Mouse (Mus musculus) CH12.LX (cell line): ENCODE results near the gene Sgms1. TPM values are rescaled to one million over a fixed set of nuclear protein-coding genes. Genes with fewer than 3 reads are reported as not detected.

Experiments
- DNase-seq: peaks from one replicate; pipeline ENCODE4 v3.0.0-alpha.2; 2013; ENCODE audit errors: extremely low read depth
- H3K27ac ChIP-seq: 2 replicates; pipeline ENCODE4 v1.5.1; 2012; ENCODE audit warnings: low read depth, mild to moderate bottlenecking, control low read depth, moderate library complexity; ENCODE audit not compliant: insufficient read depth
- H3K27me3 ChIP-seq: replicated peaks from 2 replicates; pipeline ENCODE3; 2012; ENCODE audit warnings: inconsistent platforms
- H3K36me3 ChIP-seq, 2 experiments: replicated peaks in 1 of 2; 2 replicates each; pipeline versions ENCODE3 to v1.6.1; 2012; ENCODE audit warnings: inconsistent platforms in 1 of 2, low read length in 1 of 2, mild to moderate bottlenecking in 1 of 2, mixed read lengths in 1 of 2, moderate library complexity in 1 of 2; ENCODE audit not compliant: control insufficient read depth in 1 of 2, insufficient read depth in 1 of 2
- H3K4me1 ChIP-seq, 2 experiments: 2 replicates each; pipeline ENCODE4 v1.6.1; 2012; ENCODE audit warnings: inconsistent platforms in 1 of 2, moderate library complexity in 1 of 2; ENCODE audit not compliant: insufficient read depth in 2 of 2, control insufficient read depth in 1 of 2
- H3K4me2 ChIP-seq: 2 replicates; pipeline ENCODE4 v1.6.1; 2012; ENCODE audit warnings: low read depth, mild to moderate bottlenecking, control low read depth; ENCODE audit not compliant: poor library complexity, insufficient read depth, severe bottlenecking
- H3K4me3 ChIP-seq, 3 experiments: fragments of 150-350 bp in 1 of 3; sonication (generic) in 1 of 3; replicated peaks in 1 of 3; 2 replicates each; pipeline versions ENCODE3 to v1.5.1; 2011 to 2012; ENCODE audit warnings: low read depth in 2 of 3, low read length in 2 of 3, mild to moderate bottlenecking in 2 of 3, moderate library complexity in 2 of 3, control low read depth in 1 of 3, improper control_type of control experiment in 1 of 3, inconsistent platforms in 1 of 3, mixed read lengths in 1 of 3; ENCODE audit not compliant: poor library complexity in 1 of 3
- H3K79me2 ChIP-seq: replicated peaks from 2 replicates; pipeline ENCODE4 v1.6.1; 2012; ENCODE audit warnings: mild to moderate bottlenecking, moderate library complexity; ENCODE audit not compliant: control insufficient read depth, poor library complexity, insufficient read depth, severe bottlenecking; ENCODE audit errors: extremely low read depth
- H3K9ac ChIP-seq: 2 replicates; pipeline ENCODE4 v1.6.1; 2012; ENCODE audit warnings: low read depth, mild to moderate bottlenecking, control low read depth, moderate library complexity; ENCODE audit not compliant: insufficient read depth
- H3K9me3 ChIP-seq: replicated peaks from 2 replicates; pipeline ENCODE3; 2012; ENCODE audit warnings: low read length, inconsistent platforms, mixed read lengths
- BHLHE40 ChIP-seq: IDR thresholded peaks from 2 replicates; pipeline ENCODE4 v1.6.1; 2011; ENCODE audit warnings: mild to moderate bottlenecking, low read depth, low read length, improper control_type of control experiment
- CTCF ChIP-seq, 2 experiments: IDR thresholded peaks in 1 of 2; conservative IDR thresholded peaks in 1 of 2; 2 replicates each; pipeline ENCODE4 v1.5.1; 2011 to 2012; ENCODE audit warnings: low read depth in 2 of 2, low read length in 2 of 2, improper control_type of control experiment in 1 of 2, inconsistent platforms in 1 of 2, mild to moderate bottlenecking in 1 of 2, moderate library complexity in 1 of 2
- ELF1 ChIP-seq: IDR thresholded peaks from 2 replicates; pipeline ENCODE4 v1.6.1; 2014; ENCODE audit warnings: low read depth, mild to moderate bottlenecking, inconsistent platforms, low read length, improper control_type of control experiment
- GABPA ChIP-seq: IDR thresholded peaks from 2 replicates; pipeline ENCODE4 v1.6.1; 2012; ENCODE audit warnings: low read depth, low read length, improper control_type of control experiment, inconsistent platforms; ENCODE audit not compliant: insufficient replicate concordance
- KAT2A ChIP-seq: IDR thresholded peaks from 2 replicates; pipeline ENCODE4 v1.6.1; 2012; ENCODE audit warnings: low read length, improper control_type of control experiment, inconsistent platforms; ENCODE audit not compliant: insufficient replicate concordance
- MAFK ChIP-seq: IDR thresholded peaks from 2 replicates; pipeline ENCODE4 v1.6.1; 2011; ENCODE audit warnings: low read length, improper control_type of control experiment; ENCODE audit not compliant: insufficient replicate concordance
- MAX ChIP-seq: IDR thresholded peaks from 2 replicates; pipeline ENCODE4 v1.6.1; 2011; ENCODE audit warnings: low read length, improper control_type of control experiment
- MEF2A ChIP-seq: IDR thresholded peaks from 2 replicates; pipeline ENCODE4 v1.6.1; 2014; ENCODE audit warnings: low read depth, mild to moderate bottlenecking, inconsistent platforms, low read length, improper control_type of control experiment, borderline replicate concordance
- NELFE ChIP-seq: IDR thresholded peaks from 2 replicates; pipeline ENCODE4 v1.6.1; 2011; ENCODE audit warnings: low read depth, low read length, improper control_type of control experiment
- PAX5 ChIP-seq: IDR thresholded peaks from 2 replicates; pipeline ENCODE4 v1.6.1; 2012; ENCODE audit warnings: low read length, inconsistent platforms, mixed read lengths
- RAD21 ChIP-seq: IDR thresholded peaks from 2 replicates; pipeline ENCODE4 v1.6.1; 2011; ENCODE audit warnings: low read depth, mild to moderate bottlenecking, low read length, improper control_type of control experiment, moderate library complexity
- RCOR1 ChIP-seq: conservative IDR thresholded peaks from 2 replicates; pipeline ENCODE4 v1.6.1; 2012; ENCODE audit warnings: low read depth, mild to moderate bottlenecking, inconsistent platforms, low read length, improper control_type of control experiment
- SIN3A ChIP-seq: IDR thresholded peaks from 2 replicates; pipeline ENCODE4 v1.6.1; 2012; ENCODE audit warnings: low read length, improper control_type of control experiment, inconsistent platforms
- TCF12 ChIP-seq: IDR thresholded peaks from 2 replicates; pipeline ENCODE4 v1.6.1; 2014; ENCODE audit warnings: low read depth, mild to moderate bottlenecking, inconsistent platforms, low read length, improper control_type of control experiment
- USF2 ChIP-seq: conservative IDR thresholded peaks from 2 replicates; pipeline ENCODE4 v1.6.1; 2011; ENCODE audit warnings: low read depth, low read length, improper control_type of control experiment
- ZC3H11A ChIP-seq: IDR thresholded peaks from 2 replicates; pipeline ENCODE4 v1.6.1; 2012; ENCODE audit warnings: low read depth, mild to moderate bottlenecking, inconsistent platforms, low read length, improper control_type of control experiment
- ZMIZ1 ChIP-seq: IDR thresholded peaks from 2 replicates; pipeline ENCODE4 v1.6.1; 2012; ENCODE audit warnings: low read depth, mild to moderate bottlenecking, inconsistent platforms, low read length, improper control_type of control experiment
- ZNF384 ChIP-seq: IDR thresholded peaks from 2 replicates; pipeline ENCODE4 v1.6.1; 2012; ENCODE audit warnings: low read depth, low read length, improper control_type of control experiment, inconsistent platforms
- dilution Hi-C: fragments of 300-500 bp; cut with MboI; formaldehyde crosslinking; loops from 2 replicates; pipeline ENCODE4 v1.14.3; 2020; ENCODE audit warnings: low sequenced_read_pairs; ENCODE audit not compliant: extremely low pct_unique_long_range_greater_than_20kb, extremely low pct_ligation_motif_present
- in situ Hi-C: fragments of 300-500 bp; cut with MboI; formaldehyde crosslinking; loops from 3 replicates; pipeline ENCODE4 v1.14.3; 2019; ENCODE audit warnings: low sequenced_read_pairs, low pct_ligation_motif_present, low pct_unique_long_range_greater_than_20kb, mixed read lengths
- polyA plus RNA-seq: library from polyadenylated mRNA; unstranded; fragments of >175 nt; gene quantifications from 2 replicates; pipeline ENCODE4 v1.2.1, GENCODE M21; 2012; ENCODE audit warnings: low read depth; ENCODE audit not compliant: insufficient read length
- total RNA-seq, 2 experiments: library from RNA; depleted of rRNA; stranded (reverse); fragments of 300-350 nt in 1 of 2; fragments of >200 nt in 1 of 2; gene quantifications; 2 replicates each; pipeline ENCODE4 v1.2.3; 2012 to 2014

The Sgms1 gene
- total and polyA plus RNA-seq, 3 experiments = 1.4 to 1.8 (median 1.8) TPM

DNA sequence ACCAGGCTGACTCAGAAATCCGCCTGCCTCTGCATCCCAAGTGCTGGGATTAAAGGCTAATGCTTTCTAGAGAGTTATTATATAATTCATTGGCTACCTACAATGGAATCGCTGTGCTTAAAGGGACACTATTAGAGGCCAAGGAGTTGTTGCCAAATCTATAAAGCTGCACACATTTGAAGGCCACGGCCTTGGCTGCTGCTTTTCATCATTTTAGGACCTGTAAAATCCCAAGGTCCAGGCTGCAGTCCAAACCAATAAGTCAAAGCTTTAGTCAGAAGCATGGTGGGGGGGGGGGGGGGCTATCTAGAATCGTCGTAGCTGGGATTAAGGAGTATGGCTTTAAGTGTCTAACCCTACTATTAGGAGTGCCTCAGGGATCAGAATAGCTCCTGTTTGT, 9.0 kb upstream of the Sgms1 start:
- H3K9ac ChIP-seq = no peak overlapping the region
- no peaks in the 10 kb centered on the region for H3K4me1 ChIP-seq
- H3K4me2 ChIP-seq = no peak overlapping the region
- TF ChIP-seq NELFE (no peak), KAT2A (no peak), MAX (no peak), ZMIZ1 (no peak), RCOR1 (no peak), ELF1 (no peak), USF2 (no peak), GABPA (no peak), CTCF (conservative IDR thresholded peaks at IDR 0.05 in 1 of 2, IDR thresholded peaks at IDR 0.05 in 1 of 2; ENCODE audit: low read depth in 2 of 2, low read length in 2 of 2) (no peak), ZC3H11A (no peak), TCF12 (no peak), MAFK (no peak), RAD21 (no peak)
- no peak for DNase-seq
- H3K4me3 ChIP-seq = no peak overlapping the region
- no peaks in the 10 kb centered on the region for H3K36me3 ChIP-seq
- dilution Hi-C loops (no loop called here), in situ Hi-C loops (no loop called here)
- H3K9me3 ChIP-seq = no peaks in the 10 kb centered on the region
- no peaks in the 10 kb centered on the region for H3K27me3 ChIP-seq
- no peak overlapping the region for H3K27ac ChIP-seq
- H3K79me2 ChIP-seq = no peaks in the 10 kb centered on the region

DNA sequence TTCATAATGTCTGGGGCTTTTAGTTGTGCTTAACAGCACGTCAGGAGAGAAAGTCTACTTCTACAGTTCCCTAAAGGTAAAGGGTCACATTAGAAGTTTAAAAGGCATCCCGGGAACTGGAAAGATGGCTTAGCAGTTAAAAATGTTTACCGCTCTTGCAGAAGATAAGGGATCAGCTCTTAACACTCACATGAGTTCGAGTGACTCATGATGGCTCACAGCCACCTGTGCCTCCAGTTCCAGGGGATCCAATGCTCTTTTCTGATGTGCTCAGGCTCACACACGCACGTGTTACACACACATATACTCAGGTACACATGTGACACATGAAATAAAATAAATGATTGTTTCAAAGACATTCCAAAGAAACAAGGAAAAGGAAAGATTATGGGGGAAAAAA, 6.8 kb upstream of the Sgms1 start:
- Histone ChIP-seq H3K36me3 (no peaks in the 10 kb centered on the region), H3K4me2 (no peak overlapping the region), H3K9me3 (no peaks in the 10 kb centered on the region), H3K27ac (no peak overlapping the region), H3K79me2 (no peaks in the 10 kb centered on the region), H3K4me1 (no peaks in the 10 kb centered on the region), H3K9ac (no peak overlapping the region), H3K4me3 (no peak overlapping the region), H3K27me3 (no peaks in the 10 kb centered on the region)
- dilution Hi-C loops (no loop called here), in situ Hi-C loops (no loop called here)
- no peak for DNase-seq
- TF ChIP-seq MEF2A = no peak

DNA sequence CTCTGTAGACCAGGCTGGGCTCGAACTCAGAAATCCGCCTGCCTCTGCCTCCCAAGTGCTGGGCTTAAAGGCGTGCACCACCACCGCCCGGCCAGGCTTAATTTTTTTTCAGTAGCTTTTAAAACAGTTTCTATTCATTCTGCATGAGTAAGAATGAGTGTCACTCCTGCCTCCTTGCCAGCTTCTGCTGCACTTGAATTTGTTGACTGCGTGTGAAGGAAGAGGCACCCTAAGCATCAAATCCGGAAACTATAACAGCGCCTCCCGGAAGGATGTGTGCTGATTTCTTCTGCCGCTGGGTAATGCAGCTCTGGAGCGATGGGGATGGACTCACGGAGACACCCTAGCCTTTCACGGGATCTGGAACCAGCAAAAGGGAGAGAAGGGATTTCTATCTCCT, 5.3 kb upstream of the Sgms1 start:
- no peak overlapping the region for H3K27ac ChIP-seq
- TF ChIP-seq KAT2A (no peak), ZNF384 (no peak), PAX5 (no peak), SIN3A (no peak), BHLHE40 (no peak)
- no peak overlapping the region for H3K4me3 ChIP-seq
- no peaks in the 10 kb centered on the region for H3K36me3 ChIP-seq
- in situ Hi-C loops = no loop called here
- dilution Hi-C loops = no loop called here
- H3K4me2 ChIP-seq = no peak overlapping the region
- no peak overlapping the region for H3K9ac ChIP-seq
- DNase-seq = no peak
- H3K79me2 ChIP-seq = no peaks in the 10 kb centered on the region
- H3K9me3 ChIP-seq = peaks cover under 1% of the 10 kb centered on the region
- no peaks in the 10 kb centered on the region for H3K27me3 ChIP-seq
- H3K4me1 ChIP-seq = no peaks in the 10 kb centered on the region
